Mouse (Mus musculus) telencephalon, adult 2 months (tissue): ENCODE results near the gene Sh2d3c.

Experiments
- DNase-seq: peaks from one replicate; pipeline ENCODE4 v3.0.0-alpha.2; 2011; ENCODE audit warnings: low read depth, low spot score

The Sh2d3c gene

DNA sequence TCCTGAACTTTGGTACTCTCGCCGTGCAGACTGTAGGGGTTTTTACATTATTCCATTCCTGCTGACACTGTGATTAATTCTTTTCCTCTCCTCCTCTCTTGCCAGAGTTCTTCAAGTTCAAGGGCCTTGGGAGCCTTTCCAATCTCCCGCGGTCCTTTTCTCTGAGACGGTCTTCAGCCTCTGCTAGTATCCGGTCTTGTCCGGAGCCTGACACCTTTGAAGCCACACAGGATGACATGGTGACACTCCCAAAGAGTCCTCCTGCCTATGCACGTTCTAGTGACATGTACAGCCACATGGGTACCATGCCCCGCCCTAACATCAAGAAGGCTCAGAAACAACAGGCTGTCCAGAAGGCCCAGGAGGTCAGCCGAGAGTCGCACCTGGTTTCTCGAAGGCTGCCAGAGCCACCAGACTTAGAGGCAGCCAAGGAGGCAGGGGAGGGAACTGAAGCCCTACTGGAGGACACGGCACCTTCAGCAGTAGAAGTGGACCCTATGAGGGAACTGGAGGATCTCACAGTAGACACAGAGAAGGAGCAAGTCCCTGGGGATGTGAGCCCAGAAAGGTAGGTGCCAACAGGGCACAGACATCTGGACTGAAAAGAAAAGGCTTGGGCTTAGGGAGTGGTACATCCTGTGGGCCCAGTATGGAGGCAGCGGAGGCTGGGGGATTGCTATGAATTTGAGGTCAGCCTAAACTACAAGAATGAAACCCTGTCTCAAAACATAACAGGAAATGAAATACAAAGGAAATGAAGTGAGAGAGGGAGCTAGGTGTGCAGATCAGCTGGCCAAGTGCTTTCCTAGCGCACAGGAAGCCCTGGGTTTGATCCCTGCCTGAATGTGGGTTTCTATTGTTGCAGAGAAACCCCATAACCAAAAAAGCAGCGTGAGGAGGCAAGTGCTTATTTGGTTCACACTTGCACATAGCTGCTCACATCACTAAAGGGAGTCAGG is 4.3 kb downstream of the Sh2d3c start:
- DNase-seq: no peak

- DNase-seq: peak; percentile 90
Measured at GRCm38 (mm10) chr2:32727435-32727834, 6.6 kb downstream of the Sh2d3c start.

GRCm38 (mm10) chr2:32728463-32728862 is 7.6 kb downstream of the Sh2d3c start:
- DNase-seq: no peak

- DNase-seq: no peak
Measured at GRCm38 (mm10) chr2:32729547-32729946, 8.7 kb downstream of the Sh2d3c start.

DNA sequence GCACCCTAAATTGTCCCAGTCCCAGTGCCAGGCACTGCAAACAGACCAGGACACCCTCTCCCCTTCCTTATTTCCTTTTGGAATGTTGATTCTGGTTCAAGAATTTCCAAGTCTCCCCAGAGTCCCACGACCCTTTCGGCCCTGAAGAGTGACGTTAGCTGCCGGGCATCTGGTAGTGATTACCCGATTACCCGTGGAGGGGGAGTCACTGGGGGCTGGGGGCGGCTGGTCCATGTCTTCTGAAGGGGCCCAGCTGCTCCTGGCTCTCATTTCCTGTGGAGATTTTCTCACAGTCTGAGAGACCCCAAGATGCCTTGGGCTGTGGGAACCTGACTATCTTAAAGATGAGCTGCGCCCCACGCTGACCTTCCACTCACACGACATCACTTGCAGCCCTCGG is 10.0 kb downstream of the Sh2d3c start:
- DNase-seq: no peak

- DNase-seq: no peak
Measured at GRCm38 (mm10) chr2:32731911-32732310, 11.1 kb downstream of the Sh2d3c start.

GRCm38 (mm10) chr2:32732695-32733094 is 11.8 kb downstream of the Sh2d3c start:
- no peak for DNase-seq

GRCm38 (mm10) chr2:32734480-32734879 is 13.6 kb downstream of the Sh2d3c start:
- DNase-seq: no peak

- no peak for DNase-seq
Measured at GRCm38 (mm10) chr2:32734933-32735332, 14.1 kb downstream of the Sh2d3c start.

- DNase-seq: no peak
Measured at GRCm38 (mm10) chr2:32736306-32736829, 15.5 kb downstream of the Sh2d3c start.

- DNase-seq: no peak
Measured at GRCm38 (mm10) chr2:32737008-32737407, 16.2 kb downstream of the Sh2d3c start.

GRCm38 (mm10) chr2:32739311-32739710 is 18.5 kb downstream of the Sh2d3c start:
- DNase-seq: no peak

DNA sequence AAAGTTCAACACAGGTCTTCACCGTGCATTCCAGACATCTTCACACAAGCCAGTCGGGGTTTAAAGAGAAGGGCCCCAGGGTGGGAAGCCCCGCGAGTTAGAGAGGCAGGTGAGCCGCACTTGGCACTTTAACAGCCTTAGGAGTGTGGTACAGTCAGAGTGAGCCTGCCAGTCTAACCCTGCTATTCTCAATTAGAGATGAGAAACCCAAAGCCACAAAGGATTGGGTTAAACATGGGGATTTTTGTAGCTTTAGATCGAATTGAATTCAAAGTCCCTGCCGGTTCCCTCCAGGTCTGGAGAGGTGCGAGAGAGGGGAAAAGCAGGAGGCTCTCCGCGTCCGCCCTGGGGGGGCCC is 20.0 kb downstream of the Sh2d3c start, which contains the start of gene 6330409D20Rik:
TSS of gene 6330409D20Rik (minus strand) at position 101 of the 357 bp plus-strand sequence.
- DNase-seq: no peak

DNA sequence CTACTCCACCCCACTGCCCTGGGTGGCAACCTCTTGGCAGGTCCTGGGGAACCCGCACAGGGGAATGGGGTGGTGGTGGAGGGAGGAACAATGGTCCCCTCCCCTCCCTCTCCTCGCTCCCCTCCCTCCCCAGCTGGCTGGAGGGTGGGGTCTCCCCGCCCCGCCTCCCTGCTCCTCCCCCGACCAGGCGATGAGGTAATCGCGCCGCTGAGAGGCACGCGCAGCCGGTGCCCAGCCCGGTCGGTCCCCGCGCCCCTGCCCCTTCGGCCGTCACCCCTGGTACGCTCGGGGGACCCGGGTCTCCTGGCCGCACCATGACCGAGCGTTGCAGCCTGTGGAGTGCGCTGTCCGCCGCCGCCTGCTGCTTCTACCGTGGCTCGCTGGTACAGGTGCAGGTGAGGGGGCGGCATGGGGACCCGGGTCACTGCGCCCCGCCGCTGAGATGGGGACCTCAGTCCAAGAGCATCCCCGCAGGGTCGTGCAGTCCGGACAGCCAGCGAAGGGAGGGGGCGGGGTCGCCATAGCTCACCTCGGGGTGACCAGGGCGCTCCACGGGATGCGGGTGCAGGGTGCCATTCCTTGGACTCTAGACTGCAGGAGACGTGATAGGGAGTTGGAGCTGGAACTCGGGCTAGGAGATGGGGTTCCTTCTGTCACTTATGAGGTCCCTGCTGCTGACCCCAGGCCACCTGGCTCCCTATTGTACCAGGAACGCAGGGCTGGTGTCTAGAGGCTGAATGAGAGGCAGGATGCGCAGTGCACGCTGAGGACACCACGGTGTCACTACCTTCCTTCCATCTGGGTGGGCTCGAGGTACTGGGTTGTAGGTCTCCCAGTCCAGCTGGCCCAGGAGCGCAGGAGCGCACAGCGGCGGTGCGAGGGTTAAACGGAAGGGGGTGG is 20.7 kb downstream of the Sh2d3c start:
- DNase-seq: no peak

DNA sequence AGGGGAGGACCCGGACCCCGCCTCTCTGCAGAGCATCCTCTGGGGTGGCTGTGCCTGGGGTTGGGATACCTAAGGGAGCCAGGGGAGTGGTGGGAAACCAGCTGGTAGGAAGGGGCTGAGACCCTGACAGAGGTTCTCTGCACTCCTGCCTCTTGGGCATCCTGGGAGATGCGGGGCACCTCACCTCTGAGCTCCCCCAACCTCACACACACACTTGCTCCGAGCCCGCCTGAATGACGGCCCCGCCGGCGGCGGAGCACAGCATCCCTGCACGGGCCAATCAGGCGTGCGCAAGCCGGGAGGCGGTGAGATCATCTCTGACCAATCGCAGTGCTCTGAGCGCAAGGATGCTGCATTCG is 21.3 kb downstream of the Sh2d3c start:
- DNase-seq: peak; percentile 82

DNA sequence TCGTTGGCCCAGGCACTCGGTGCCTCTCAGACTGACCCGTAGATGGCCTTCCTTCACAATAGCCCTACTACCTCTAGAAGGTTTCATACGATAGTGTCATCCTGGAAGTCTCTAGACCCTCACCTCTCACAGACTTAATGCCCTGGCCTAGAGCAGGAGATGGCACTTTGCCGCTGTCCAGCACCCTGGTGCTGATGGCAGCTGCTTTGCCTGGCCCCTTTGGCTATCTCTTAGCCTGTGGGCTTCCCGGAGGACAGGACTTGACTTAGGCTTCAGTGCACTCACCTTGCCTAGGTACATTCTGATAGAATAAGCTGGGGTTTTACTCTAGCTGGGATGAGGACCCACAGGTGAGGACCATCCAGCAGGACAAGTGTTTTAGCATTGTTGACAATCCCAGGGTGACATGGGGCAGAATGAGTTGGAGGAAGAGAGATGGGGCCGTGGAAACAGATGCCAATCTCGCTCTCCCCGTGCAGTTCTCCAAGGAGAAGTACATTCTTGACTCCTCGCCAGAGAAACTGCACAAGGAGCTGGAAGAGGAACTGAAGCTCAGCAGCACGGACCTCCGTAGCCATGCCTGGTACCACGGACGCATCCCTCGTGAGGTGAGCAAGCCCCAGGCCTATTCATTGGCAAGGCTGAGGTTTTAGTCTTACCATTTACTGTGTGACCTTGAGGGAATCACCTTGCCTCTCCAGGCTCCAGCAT is 23.6 kb downstream of the Sh2d3c start:
- DNase-seq: no peak

DNA sequence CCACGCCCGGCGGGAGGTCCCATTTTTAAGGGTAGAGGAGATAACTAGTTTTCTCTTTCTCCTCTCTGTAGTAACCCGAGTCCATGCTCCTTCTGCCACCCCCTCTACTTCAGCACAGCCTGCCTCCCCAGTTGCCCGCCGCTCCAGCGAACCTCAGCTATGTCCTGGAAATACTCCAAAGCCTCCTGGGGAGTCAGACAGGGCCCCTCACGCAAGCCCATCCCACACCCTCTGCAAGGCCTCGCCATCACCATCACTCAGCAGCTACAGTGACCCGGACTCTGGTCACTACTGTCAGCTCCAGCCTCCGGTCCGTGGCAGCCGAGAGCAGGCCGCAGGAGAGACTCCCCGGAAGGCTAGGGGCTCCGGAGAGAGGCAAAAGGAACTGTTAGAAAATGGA is 28.2 kb downstream of the Sh2d3c start:
- no peak for DNase-seq

- DNase-seq: no peak
Measured at GRCm38 (mm10) chr2:32750199-32750598, 29.3 kb downstream of the Sh2d3c start.

GRCm38 (mm10) chr2:32750887-32751664 is 30.2 kb downstream of the Sh2d3c start:
- DNase-seq: no peak

DNA sequence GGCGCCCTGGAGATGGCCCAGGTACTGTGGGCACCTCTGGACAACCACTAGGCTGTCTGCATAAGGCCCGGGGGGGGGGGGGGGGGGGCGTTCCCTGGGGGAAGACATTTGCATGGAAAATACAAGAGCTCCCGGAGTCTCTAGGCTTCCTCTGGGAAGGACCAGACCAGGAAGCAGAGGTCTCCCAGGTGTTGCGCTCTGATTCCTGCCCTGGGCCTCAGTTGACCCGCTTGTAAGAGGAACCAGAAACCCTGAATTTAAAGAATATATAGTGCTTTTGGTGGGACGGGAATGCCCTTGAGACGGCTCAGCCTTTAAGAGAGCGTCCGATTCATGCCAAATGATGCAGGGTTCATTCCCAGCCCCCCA is 30.8 kb downstream of the Sh2d3c start:
- DNase-seq: no peak

GRCm38 (mm10) chr2:32752181-32752580 is 31.3 kb downstream of the Sh2d3c start:
- no peak for DNase-seq
